Mouse (Mus musculus) left cerebral cortex, adult 8-10 months (tissue): ENCODE data around the gene Zfp112. TPM values are rescaled to one million over a fixed set of nuclear protein-coding genes. Genes with fewer than 3 reads are reported as not detected.
"Not testable (repeated sequence)": the region's sequence is repeated elsewhere in the genome, so short reads cannot be mapped to it uniquely, and the experiment has no call there.

Source experiments
- DNase-seq, 2 experiments: peaks; one replicate each; pipeline ENCODE4 v3.0.0; 2022; ENCODE audit warnings: low spot score in 2 of 2
- total RNA-seq, 4 experiments: library from RNA; stranded (reverse); gene quantifications; 2 replicates each; pipeline ENCODE4 v1.2.4; 2022

Gene Zfp112
- total RNA-seq, result 10 to 100 TPM; 11.7 to 12.4 (median 12.1) TPM

DNA sequence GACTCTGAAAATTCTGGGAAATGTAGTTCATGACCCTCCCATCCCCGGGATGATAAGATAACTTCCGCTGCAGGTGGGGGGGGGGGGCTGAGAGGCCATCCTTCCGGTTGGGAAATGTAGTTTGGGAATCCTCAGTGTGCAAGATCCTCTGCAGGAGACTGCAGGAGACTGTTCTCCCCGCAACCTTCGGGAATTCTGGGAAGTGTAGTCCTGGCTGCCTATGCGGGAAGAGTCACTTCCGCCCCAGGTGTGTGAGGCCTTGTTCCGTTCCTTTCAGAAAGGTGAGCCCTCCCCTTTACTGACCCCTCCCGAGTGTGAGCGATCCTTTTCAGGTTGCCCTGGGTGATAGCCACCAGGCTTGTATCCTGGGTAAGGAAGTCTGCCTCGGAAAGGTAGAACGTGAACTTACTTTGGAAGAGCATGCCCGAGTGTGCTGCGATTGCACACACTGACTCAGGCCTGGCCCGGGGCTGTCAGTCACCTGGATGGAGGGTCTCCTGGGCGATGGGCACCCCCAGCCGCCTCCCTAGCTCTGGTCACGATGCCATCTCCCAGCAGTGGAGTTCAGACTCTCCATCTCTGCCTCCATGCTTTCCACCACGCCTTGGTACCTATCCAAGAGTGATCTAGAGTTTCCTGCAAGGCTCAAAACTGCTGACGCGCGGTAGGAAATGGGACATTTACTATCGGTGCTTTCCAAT is at the start of gene Zfp112:
Gene Zfp112 (plus strand): TSS at position 159 of the 701 bp plus-strand sequence.
- peak; percentile 64 to 86 for DNase-seq

DNA sequence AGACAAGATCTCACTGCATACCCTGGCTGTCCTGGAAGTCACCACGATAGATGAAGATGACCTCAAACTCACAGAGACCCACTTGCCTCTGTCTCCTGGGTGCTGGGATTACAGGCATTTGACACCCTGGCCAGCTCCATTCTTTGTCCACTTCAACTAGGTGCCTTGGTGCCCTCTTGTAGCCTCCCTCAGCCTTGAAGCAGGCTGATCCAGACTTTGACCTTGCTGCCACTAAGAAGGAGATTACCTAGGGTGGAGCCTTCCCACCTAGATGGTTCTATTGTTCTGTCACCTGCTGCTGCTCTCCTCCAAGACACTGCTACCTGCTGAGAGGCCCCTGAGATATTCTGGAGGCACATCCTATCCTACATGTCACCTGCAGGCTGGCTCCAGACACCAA is 37.7 kb upstream of the Zfp112 start:
- not testable (repeated sequence) for DNase-seq

DNA sequence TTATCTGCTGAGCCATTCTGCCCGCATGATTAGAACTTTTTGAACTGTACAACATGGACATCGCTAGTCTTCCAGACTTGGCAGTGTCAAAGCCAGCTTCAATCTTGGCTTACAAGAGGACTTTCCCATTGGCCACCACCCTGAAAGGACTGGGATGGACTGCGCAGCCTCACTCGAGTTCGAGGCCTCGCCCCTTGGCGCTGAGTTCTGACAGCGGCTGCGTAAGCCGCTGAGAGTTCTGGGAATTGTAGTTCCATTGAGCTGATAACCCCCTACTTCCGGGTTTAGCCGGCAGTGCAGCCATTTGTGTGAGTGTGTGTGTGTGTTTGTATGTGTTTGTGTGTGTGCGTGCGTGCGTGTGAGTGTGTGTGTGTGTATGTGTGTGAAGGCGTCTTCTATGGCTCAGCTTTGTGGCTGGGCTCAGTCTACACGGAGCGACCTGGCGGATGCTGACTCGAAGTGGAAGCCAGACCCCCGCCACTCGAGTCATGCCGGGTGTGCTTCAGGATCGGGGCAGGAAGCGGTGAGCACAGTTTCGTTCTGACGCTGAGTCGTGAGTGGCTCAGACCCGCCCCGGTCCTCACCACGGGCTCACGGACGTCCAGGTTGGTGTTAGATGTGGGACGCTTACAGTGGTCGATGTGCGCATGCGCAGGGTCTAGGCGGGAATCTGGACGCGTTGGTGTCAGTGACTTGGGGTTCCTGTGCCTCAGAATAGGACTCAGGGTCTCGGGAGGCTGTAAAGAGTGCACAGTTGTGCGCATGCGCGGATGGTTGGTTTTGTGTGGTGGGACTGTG is 30.3 kb upstream of the Zfp112 start, which contains the start of gene Zfp180:
Gene Zfp180 (plus strand): TSS at position 291 of the 798 bp plus-strand sequence.
- DNase-seq, result peak; percentile 86 to 96

DNA sequence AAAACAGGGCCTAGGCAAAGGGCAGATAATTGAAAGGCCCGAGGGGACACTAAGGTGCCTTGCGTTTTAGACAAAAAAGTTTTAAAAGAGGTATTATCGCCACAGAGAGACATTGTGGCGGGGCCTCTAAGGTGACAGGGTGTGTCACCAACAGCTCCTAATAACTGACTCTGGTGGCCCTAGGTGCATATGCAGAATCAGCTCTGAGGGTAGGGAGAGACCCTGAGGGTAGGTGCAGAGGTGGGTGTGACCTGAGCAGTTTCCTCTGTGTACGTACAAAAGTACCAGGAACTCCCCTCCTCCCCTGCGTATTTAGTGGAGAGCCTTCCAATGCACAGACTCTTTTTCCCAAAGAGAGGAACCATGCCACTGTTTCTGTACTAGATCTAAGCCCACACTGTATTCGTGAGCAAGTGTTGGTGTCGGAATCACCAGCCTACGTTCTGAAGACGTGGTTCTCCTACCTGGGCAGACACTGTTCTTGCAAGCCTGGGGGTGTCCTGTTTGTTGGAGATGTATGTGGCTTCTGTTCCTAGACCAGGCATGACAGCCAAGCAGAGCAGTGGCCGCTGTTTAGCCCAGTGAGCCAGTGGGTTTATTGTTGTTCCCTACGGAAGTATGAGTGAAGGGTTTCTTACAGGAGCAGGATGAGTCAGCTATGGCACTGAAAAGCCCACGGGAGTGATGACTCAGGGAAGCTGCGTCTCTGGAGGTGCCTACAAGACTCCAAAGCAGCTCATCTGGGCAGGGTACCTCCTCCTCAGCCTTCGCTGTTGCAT is 29.5 kb upstream of the Zfp112 start:
- peak; percentile 64 to 79 for DNase-seq

DNA sequence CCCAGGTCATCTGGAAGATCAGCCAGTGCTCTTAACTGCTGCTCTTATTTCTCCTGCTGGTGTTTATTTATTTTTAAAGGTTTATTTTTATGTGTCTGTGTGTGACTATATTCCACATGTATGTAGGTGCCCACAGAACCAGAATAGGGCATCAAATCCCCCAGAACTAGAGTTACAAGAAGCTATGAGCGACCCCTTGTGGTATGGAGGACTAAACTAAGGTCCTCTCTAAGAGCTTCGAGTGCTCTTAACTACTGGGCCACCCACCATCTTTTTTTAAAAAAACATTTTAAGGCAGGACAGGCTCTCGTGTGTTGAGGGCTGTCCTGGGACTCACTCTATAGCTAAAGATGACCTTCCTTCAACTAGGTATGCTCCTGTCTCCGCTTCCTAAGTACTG is 25.2 kb upstream of the Zfp112 start:
- no peak for DNase-seq

DNA sequence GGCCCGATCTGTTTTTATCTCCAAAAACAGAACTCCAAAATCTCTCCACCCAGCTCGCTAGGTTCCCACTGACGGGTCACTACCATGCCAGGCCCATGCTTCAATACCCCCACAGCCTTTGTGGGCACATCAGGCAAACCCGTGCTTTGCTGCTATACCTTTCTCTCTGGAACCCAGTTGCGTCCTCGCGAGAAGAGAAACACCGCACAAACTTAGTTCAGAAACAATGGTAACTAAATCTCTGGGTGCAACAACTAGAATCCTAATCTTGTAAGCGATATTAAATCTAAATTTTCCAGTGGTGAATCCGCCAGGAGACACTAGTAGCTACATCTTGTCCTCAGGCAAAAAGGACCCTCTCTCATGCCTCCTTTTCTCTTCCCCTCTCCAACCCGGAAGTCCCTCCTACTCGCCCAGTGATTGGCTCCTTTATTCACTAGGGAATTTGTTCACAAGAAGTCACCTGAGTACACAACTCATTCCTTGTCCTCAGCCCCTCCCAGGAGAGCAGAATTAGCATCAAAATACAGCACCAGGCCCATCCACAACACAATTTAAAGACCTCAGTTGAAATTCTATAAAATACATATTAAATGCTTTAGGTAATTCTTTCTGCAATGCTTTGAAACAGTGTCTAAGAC is 24.5 kb upstream of the Zfp112 start:
- DNase-seq, result no peak

DNA sequence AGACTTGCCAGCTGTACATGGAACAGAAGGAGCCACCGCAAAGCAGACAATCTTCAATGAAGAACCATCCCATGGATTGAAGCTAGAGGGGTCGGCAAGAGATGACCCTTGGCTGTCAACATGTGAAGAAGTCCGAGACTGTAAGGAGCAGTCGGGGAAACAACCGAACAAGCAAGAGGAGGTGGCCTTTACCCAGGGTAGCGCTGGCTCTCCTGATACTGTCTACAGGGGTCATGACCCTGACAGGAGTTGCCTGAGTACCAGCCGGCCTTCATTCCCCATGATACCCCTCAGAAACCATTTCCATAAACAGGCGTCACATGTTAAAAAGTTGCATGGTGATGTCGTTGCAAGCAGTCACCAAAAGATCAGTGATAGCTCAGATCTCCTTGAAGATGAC is 7.7 kb upstream of the Zfp112 start:
- DNase-seq, result no peak

DNA sequence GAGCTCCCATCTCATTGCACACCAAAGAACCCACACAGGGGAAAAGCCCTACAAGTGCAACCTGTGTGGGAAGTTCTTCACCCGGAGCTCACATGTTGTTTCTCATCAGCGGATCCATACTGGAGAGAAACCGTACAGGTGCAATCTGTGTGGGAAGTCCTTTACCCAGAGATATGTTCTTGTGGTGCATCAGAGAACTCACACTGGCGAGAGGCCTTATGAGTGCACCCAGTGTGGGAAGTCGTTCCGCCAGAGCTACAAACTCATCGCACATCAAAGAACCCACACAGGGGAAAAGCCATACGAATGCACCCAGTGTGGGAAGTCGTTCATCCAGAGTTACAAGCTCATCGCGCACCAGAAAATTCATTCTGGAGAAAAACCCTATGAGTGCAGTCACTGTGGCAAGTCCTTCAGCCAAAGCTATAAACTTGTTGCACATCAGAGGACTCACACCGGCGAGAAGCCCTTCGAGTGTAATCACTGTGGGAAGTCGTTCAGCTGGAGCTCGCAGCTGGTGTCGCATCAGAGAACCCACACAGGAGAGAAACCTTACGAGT is 6.9 kb upstream of the Zfp112 start:
- no peak for DNase-seq

DNA sequence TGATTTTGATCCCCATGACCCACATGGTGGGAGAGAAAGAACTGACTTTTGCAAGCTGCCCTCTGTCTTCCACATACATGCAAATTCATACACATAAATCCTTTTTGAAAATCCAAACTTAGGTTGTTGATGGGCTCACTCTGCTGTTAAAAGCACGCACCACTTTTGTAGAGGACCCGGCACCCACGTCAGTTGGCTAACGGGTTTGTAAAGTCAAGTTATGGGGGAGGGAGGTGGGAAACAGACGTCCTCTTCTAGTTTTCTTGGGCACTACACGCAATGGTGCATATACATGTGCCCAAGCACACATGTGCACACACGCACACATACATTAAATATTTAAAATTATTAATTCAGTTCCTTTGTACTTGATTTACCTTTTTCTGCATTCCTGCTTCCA is 1.3 kb upstream of the Zfp112 start:
- DNase-seq, result no peak

DNA sequence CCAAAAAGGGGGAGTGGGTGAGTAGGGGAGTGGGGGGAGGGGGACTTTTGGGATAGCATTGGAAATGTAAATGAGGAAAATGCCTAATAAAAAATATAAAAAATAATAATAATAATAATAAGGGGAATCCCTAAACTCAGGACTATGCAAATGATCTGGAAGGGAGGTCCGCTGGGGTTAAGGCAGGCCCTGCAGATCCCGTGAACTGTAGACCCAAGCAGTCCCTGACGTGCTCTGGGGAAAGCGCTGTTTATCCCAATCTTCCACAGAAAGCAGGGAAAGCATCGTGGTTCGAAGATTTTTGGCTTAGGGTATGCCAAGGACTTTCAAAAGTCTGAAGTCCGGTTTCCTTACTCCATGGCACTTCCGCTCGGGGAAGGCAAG is 350 bp upstream of the Zfp112 start:
- peak in 1 of 2 experiments; percentile 28 for DNase-seq

DNA sequence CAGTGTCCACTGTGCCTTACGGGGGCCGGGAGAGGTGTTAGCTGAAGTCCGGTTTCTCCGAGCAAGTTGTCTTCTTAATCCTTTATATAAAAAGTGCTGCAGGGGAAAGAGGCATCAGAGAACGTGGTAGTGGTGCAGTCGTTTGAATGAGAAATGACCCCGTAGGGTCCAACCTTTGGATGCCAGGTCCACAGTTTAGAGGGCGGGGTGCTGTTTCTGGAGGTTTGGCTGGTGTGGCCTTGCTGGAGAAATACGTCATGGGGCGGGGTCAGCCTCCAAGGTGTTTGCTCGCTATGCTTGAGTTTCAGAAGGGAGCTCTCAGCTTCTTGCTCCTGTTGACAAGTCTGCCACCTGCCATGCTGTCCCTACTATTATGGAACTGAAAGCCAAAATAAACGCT is 887 bp downstream of the Zfp112 start:
- no peak for DNase-seq

DNA sequence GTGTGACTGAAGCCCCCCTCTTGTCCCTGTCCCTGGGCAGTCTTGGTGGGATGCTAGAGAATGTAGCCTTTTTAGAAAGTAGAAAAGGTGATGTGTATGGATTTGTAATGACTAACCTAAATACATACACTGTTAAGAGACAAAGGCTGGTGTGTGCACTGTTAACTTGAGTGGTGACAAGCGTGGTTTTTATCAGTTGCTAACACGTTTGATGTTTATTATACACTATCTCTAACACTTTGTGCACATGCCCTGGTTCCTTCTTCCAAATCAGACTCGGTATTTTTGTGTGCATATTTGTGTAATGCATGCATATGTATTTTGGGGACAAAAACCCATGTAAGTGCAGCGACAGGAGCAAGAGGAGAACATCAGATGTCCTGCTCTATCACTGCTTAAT is 4.5 kb downstream of the Zfp112 start:
- DNase-seq, result no peak

DNA sequence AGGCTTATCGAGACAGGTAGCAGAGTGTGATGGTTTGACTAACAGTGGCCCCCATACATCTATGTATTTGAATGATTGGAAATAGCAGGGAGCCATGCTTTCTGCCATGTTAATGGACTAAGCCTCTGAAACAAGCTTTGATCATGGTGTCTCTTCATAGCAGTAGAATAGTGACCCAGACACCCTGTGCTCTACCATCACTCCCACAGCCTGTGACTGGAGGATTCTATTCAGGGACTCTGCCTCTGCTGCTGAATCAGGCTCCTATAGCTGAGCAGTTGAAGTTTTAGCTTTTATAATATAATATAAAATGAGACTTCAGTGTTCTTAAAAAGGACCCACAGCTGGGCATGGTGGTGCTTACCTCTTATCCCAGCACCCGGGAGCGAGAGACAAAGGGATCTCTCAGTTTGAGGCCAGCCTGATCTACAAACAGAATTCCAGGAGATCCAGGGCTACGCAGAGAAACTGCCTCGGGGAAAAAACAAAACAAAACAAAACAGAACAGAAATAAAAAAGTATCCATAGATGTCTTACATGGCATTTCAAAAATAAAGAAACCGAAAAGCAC is 21.4 kb downstream of the Zfp112 start:
- DNase-seq, result no peak

DNA sequence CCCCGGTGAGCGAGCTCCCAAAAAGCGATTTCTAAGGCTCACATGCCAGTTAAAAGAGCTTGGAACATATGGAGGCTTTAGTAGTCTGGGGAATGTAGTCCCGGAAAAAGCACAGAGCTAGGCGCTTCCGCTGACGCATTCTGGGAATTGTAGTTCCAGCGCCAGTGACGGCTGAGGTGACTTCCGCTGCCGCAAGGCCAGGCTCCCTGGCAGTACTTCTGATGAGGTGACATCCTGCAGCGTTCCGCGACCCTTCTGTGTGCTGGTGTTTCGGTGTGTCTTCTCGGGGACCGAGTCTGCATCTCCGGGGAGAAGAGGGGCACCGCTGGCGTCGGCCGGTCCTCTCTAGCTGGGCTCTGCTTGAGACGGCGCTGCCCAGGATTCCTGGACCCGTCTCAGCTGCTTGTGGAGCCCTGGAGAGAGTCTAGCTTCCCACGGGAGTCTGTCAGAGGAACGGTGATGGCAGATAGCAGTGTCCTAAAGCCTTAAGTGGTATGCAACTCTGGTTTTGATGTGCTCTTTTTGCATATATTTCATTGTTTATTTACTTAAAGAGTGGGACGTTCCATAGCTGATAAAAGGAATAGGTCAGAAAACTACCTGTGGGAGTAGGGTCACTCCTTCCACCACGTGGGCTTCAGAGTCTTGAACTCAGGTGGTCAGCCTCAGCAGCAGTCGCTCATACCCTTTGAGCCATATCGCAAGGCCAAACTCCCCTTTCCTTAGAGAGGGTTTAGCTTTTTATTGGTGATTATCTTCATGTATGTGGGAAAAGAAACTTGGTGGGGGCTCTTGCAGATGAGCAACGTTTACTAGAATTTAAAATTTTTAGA is 22.1 kb downstream of the Zfp112 start, which contains the start of gene Zfp235:
Gene Zfp235 (plus strand): TSS at position 174 of the 833 bp plus-strand sequence.
- peak; percentile 80 to 85 for DNase-seq

DNA sequence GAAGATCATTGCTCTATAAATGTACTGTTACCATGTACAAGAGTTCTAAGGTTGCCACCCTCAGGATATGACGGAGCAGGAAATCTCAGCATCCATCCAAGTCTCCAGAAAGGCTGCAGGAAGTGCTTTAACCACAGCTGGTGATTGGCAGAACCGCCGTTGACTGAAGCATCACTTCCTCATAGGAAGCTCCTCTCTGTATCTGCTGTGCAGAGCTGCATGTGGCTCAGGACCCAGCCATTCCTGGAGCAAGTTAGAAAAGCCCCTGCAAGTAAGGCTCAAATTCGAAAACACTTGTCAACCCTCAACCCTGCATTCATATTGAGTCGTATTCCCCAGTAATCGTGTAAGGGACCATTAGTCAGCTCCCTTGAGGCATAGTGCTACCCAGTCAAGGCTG is 30.5 kb downstream of the Zfp112 start:
- no peak for DNase-seq

DNA sequence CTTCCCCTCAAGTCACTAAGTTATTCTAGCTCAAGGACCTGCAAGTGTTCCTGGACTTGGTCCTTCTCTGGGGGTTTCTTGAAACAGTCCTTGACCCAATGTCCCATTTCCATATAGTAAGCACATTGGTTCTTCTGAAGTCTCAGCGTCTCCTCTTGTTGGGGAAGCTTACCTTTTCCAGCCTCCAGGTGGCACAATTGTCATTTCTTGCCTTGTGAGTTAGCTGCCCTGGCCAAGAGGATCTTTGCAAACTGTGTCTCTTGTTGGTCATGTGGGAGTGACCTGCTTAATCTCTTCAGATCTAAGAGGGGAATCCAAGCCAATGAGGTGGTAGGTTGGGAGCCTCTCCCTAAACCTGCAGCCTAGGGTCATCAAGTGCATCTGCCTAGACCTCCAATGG is 41.2 kb downstream of the Zfp112 start:
- no peak for DNase-seq

DNA sequence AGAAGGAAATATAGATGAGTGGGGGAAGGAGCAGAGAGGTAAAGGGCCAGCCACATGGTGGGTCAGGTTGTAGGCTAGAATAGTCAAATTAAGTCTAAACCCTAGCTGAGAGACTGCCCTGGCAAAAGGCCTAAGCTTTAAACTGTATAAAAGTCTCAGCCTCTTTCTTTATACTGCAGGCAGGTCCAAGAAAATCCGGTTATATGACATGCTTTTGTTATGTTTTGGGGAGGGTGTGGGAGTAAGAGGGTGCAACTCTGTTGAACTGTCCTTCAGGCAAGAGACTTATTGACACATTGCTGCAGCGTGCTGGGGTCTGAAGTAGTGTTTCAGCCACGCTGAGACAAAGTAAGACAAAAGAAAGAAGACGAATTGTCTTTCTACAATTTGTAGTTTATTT is 60.1 kb downstream of the Zfp112 start:
- no peak for DNase-seq

DNA sequence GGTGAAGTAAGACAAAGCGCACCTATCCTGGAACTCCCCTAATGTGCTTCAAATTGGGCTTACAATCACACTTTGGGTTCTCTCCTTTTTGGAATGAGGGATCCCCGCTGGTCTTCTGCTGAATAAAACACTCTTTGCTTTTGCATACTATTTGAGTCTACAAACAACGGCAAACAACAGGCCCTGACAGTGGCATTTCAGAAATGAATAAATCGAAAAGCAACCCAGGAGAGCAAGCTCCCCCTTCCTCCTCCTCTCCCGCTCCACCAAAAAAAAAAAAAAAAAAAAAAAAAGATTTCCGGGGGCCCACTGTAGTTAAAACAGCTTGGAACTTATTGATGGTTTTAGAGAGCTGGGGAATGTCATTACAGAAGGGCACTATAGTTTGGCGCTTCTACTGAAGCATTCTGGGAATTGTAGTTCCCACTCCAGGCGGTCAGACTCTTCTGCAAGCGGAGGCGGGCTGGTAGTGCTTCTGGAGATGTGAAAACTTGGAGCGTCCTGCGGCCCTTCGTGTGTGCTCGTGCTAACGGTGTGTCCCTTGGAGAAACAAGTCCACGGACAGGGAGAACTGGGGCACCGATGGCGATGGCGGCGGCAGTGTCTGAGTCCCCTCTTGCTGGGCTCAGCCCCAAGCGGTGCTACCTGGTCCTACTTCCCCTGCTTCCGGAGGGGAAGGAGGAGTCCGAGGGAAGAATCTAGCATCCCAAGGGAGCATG is 62.7 kb downstream of the Zfp112 start, which contains the start of gene Zfp114:
Gene Zfp114 (plus strand): TSS at position 443 of the 719 bp plus-strand sequence.
- DNase-seq, result peak; percentile 71 to 72

DNA sequence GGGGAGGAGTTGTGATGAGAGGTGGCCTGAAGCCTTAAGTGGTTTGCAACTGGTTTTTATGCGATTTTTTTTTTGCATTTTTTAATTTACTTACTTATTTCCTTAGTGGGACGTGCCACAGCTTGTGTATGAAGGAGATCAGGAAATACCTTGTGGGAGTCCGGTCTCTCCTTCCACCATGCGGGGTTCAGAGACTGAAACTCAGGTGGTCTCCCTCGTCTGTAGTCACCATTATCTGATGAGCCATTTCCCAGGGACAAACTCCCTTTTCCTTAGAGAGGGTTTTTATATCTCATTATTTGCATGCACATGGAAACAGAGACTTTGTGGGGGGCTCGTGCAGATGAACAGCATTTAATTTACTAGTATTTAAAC is 63.2 kb downstream of the Zfp112 start:
- no peak for DNase-seq
